Mouse (Mus musculus) limb, embryonic 14.5 days (tissue): ENCODE measurements at regions not wholly inside any gene's neighbourhood (a gene's known extent, or its start where the extent isn't known, plus 50 kb on each side); places are given as distances from the start of the nearest gene placed in this dataset.

Experiments
- ATAC-seq: fragments of 200-750 bp; cut with Nextera tagmentation; 2 replicates; pipeline ENCODE4 v1.8.0; 2017; ENCODE audit warnings: low read depth, moderate number of reproducible peaks, moderate TSS enrichment; ENCODE audit not compliant: low FRiP score
- DNase-seq: peaks from one replicate; pipeline ENCODE4 v3.0.0-alpha.2; 2015; ENCODE audit warnings: low spot score
- H3K27ac ChIP-seq: fragments of 300-500 bp; sonication (generic); replicated peaks from 2 replicates; pipeline ENCODE4 v1.5.1; 2014; ENCODE audit warnings: low read depth, mild to moderate bottlenecking, low read length, moderate library complexity, mixed read lengths
- H3K27me3 ChIP-seq: fragments of 300-500 bp; sonication (generic); 2 replicates; pipeline ENCODE4 v1.6.1; 2014; ENCODE audit warnings: low read length, mixed read lengths; ENCODE audit not compliant: control insufficient read depth, insufficient read depth
- H3K36me3 ChIP-seq: fragments of 300-500 bp; sonication (generic); 2 replicates; pipeline ENCODE4 v1.6.1; 2014; ENCODE audit warnings: mild to moderate bottlenecking, low read length, moderate library complexity, mixed read lengths; ENCODE audit not compliant: control insufficient read depth, insufficient read depth
- H3K4me1 ChIP-seq: fragments of 300-500 bp; sonication (generic); 2 replicates; pipeline ENCODE4 v1.6.1; 2014; ENCODE audit warnings: antibody characterized with exemption, low read length, mixed read lengths; ENCODE audit not compliant: control insufficient read depth, insufficient read depth
- H3K4me2 ChIP-seq: fragments of 300-500 bp; sonication (generic); replicated peaks from 2 replicates; pipeline ENCODE4 v1.6.1; 2014; ENCODE audit warnings: low read depth, mild to moderate bottlenecking, low read length, moderate library complexity; ENCODE audit not compliant: severe bottlenecking
- H3K4me3 ChIP-seq: fragments of 300-500 bp; sonication (generic); replicated peaks from 2 replicates; pipeline ENCODE4 v1.5.1; 2014; ENCODE audit warnings: low read length
- H3K9ac ChIP-seq: fragments of 300-500 bp; sonication (generic); 2 replicates; pipeline ENCODE4 v1.6.1; 2014; ENCODE audit warnings: mild to moderate bottlenecking, low read depth, low read length, moderate library complexity; ENCODE audit not compliant: severe bottlenecking
- H3K9me3 ChIP-seq: fragments of 300-500 bp; sonication (generic); 2 replicates; pipeline ENCODE4 v1.6.1; 2016; ENCODE audit warnings: low read length; ENCODE audit not compliant: control insufficient read depth
- POLR2A ChIP-seq: fragments of 200-500 bp; IDR thresholded peaks from 2 replicates; pipeline ENCODE4 v1.8.0; 2012; ENCODE audit warnings: inconsistent platforms, mild to moderate bottlenecking, moderate library complexity, borderline replicate concordance; ENCODE audit not compliant: insufficient read depth, insufficient read length; ENCODE audit errors: extremely low read depth
- WGBS: fragments of 180-500 bp; shearing (Covaris S2); extraction: QIAGEN DNeasy Blood & Tissue Kit; methylation state at CpG from one replicate; pipeline ENCODE4 v1.1.7; 2014; 5-methylcytosine and 5-hydroxymethylcytosine counted together

DNA sequence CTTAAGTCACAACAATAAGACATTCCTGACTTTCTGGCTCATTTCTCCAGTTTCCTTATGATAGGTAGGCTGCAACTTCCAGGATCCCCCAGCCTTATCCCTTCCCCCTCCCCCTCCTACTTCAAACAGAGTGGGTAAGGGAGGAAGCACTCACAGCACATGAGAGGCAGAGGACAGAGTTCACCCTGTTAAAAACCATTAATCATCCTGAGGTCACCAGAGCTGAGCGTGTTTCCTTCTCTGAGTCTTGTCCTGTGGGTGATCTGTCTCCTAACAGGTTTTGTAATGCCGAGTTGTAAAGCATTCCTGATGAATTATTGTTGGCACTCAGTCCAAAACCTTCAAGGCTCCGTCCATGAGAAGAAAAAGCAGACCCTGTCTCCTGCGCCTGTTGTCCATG, 161.0 kb downstream of the Rab28 start:
- TF ChIP-seq POLR2A = no peak
- DNase-seq = no peak

GRCm38 (mm10) chr5:41540789-41541188, 167.2 kb downstream of the Rab28 start:
- no peak for DNase-seq
- 3% methylated on average over 1 of the region's 1 CpGs for WGBS

More for the DNA sequence above, 161.0 kb downstream of the Rab28 start:
- ATAC-seq = no peak
- H3K4me2 ChIP-seq = no peak overlapping the region
- WGBS = 19% methylated on average over 4 of the region's 4 CpGs
- H3K9ac ChIP-seq = no peak overlapping the region
- H3K27me3 ChIP-seq = no peaks in the 10 kb centered on the region
- H3K9me3 ChIP-seq = no peaks in the 10 kb centered on the region
- H3K27ac ChIP-seq = no peak overlapping the region
- no peaks in the 10 kb centered on the region for H3K36me3 ChIP-seq
- H3K4me1 ChIP-seq = no peaks in the 10 kb centered on the region
- no peak overlapping the region for H3K4me3 ChIP-seq

DNA sequence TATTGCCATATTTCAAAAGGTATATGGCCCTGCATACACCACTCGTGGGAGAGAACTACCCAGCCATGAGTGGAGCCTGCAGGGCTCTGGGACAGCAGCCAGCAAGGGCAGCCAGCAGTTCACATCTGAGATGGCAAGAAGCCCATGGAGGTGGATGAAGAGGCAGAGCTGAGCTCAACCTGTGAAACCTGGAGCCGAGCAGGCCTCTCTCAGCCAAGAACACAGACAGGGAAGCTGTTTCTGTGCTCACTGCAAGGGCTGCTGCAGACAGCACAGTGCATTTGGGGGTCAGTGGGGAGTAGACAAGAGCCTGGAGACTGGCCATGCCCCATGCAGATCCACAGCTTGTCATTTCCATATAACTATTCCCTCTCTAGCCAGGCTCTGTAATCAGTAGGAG, 173.4 kb downstream of the Rab28 start:
- WGBS = 35% methylated on average over 2 of the region's 2 CpGs
- H3K9ac ChIP-seq = no peak overlapping the region
- no peaks in the 10 kb centered on the region for H3K9me3 ChIP-seq
- no peak overlapping the region for H3K27ac ChIP-seq
- DNase-seq = peak; percentile 44
- no peak overlapping the region for H3K4me2 ChIP-seq
- TF ChIP-seq POLR2A = no peak
- ATAC-seq = peak; percentile 67
- H3K4me3 ChIP-seq = no peak overlapping the region
- H3K27me3 ChIP-seq = no peaks in the 10 kb centered on the region
- no peaks in the 10 kb centered on the region for H3K36me3 ChIP-seq
- H3K4me1 ChIP-seq = peaks cover 23% of the 10 kb centered on the region; the same call in 1 of the 2 replicates

More at GRCm38 (mm10) chr5:41540789-41541188, 167.2 kb downstream of the Rab28 start:
- Histone ChIP-seq H3K4me3 (no peak overlapping the region), H3K27ac (no peak overlapping the region), H3K36me3 (no peaks in the 10 kb centered on the region), H3K9me3 (no peaks in the 10 kb centered on the region), H3K27me3 (no peaks in the 10 kb centered on the region), H3K9ac (no peak overlapping the region), H3K4me1 (peaks cover 8% of the 10 kb centered on the region), H3K4me2 (no peak overlapping the region)
- ATAC-seq = no peak
- no peak for TF ChIP-seq POLR2A
